Mouse (Mus musculus) c-Kit-positive CD71-positive TER-119-positive erythroid progenitor cells, embryonic 14.5 days (primary cell): Measurements from ENCODE around the gene Sf3a3.
"Not testable (repeated sequence)": the region's sequence is repeated elsewhere in the genome, so short reads cannot be mapped to it uniquely, and the experiment has no call there.

ENCODE experiments used
- DNase-seq: peaks from one replicate; pipeline ENCODE4 v3.0.0-alpha.2; 2013; ENCODE audit warnings: low spot score

The Sf3a3 gene

GRCm38 (mm10) chr4:124700248-124700971 lies 14.2 kb upstream of the Sf3a3 start, which contains the start of gene Fhl3:
Gene Fhl3, plus strand, starts transcription at chr4:124700701.
- no peak for DNase-seq

GRCm38 (mm10) chr4:124701052-124701845 lies 13.3 kb upstream of the Sf3a3 start:
- DNase-seq, result no peak

- DNase-seq, result no peak
Observed at GRCm38 (mm10) chr4:124701916-124702315, 12.7 kb upstream of the Sf3a3 start.

- DNase-seq, result no peak
Observed at GRCm38 (mm10) chr4:124703406-124703805, 11.2 kb upstream of the Sf3a3 start.

- DNase-seq, result no peak
Observed at GRCm38 (mm10) chr4:124703881-124704796, 10.4 kb upstream of the Sf3a3 start.

GRCm38 (mm10) chr4:124704797-124705474 lies 9.6 kb upstream of the Sf3a3 start:
- DNase-seq, result no peak

- no peak for DNase-seq
Observed at GRCm38 (mm10) chr4:124705661-124706269, 8.8 kb upstream of the Sf3a3 start.

- not testable (repeated sequence) for DNase-seq
Observed at GRCm38 (mm10) chr4:124707381-124708199, 7.0 kb upstream of the Sf3a3 start.

- DNase-seq, result not testable (repeated sequence)
Observed at GRCm38 (mm10) chr4:124708200-124708517, 6.4 kb upstream of the Sf3a3 start.

- peak; percentile 70 for DNase-seq
Observed at GRCm38 (mm10) chr4:124708518-124709477, 5.8 kb upstream of the Sf3a3 start.

- no peak for DNase-seq
Observed at GRCm38 (mm10) chr4:124709961-124710446, 4.6 kb upstream of the Sf3a3 start.

- DNase-seq, result peak; percentile 64
Observed at GRCm38 (mm10) chr4:124710776-124711291, 3.7 kb upstream of the Sf3a3 start.

GRCm38 (mm10) chr4:124712618-124713017 lies 2.0 kb upstream of the Sf3a3 start:
- peak; percentile 73 for DNase-seq

GRCm38 (mm10) chr4:124713850-124714249 lies 726 bp upstream of the Sf3a3 start:
- DNase-seq, result not testable (repeated sequence)

GRCm38 (mm10) chr4:124719101-124719500 lies 4.5 kb downstream of the Sf3a3 start:
- DNase-seq, result no peak

- DNase-seq, result no peak
Observed at GRCm38 (mm10) chr4:124726121-124726520, 11.5 kb downstream of the Sf3a3 start.

GRCm38 (mm10) chr4:124736952-124737351 lies 22.4 kb downstream of the Sf3a3 start:
- no peak for DNase-seq

- no peak for DNase-seq
Observed at GRCm38 (mm10) chr4:124737486-124737885, 22.9 kb downstream of the Sf3a3 start.

- no peak for DNase-seq
Observed at GRCm38 (mm10) chr4:124738013-124738412, 23.4 kb downstream of the Sf3a3 start.
